ENCODE assay signal across 12 mouse cellular contexts in the genomic region with DNA sequence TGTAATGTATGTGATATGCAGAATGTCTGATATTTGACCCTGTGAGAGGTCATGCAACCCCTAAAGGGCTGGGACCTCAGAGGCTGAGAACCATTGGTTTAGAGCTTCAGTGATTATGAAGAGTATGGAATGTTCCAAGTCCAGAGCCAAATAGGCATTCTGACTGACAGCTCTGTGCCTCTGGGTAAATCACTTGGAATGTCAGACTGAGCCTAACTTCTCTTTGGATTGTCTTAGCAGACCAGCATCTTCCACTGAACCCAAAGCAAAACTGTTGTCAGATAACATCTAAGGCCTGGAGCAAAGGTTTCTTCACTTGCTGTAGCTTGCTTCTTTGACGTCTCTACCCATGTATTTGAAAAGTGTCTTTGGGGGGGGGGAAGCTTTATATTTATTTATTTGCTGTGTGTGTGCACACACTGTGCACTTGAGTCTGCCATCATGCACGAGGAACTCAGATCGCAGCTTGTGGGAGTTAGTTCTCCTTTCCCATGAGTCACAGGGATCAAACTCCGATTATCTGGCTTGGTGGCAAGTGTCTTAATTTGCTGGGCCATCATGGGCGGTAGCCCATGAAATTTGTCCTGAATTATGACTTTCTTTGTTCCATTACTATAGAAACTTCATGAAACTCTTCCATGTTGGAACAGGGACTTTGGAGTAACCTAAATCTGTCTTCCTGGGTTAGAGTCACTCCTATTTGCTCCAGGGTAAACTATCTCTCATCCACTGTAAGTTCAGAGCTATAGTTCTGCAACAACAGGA. TPM values are rescaled to one million over a fixed set of nuclear protein-coding genes. Genes with fewer than 3 reads are reported as not detected.
"Had no signal": no experiment of that assay in that cellular context is flagged by ENCODE, and none has a peak within 500 bp of the region (broad histone marks: within the 10 kb centered on the region; RNA-seq: fewer than 3 reads in every experiment).

No protein-coding gene starts in this region.

- H3K27ac ChIP-seq: limb, embryonic 10.5 days; liver, embryonic 15.5 days; neural tube, embryonic 12.5 days; stomach, embryonic 15.5 days had no signal

- DNase-seq: kidney, adult 8-10 months; kidney, postnatal 25 days; lung, adult 2 months; lung, postnatal 36 days; right cerebral cortex, postnatal 14 days; thymus, postnatal 36 days had no signal

- ATAC-seq: lung, postnatal 0 days had no signal

- H3K4me3 ChIP-seq: limb, embryonic 10.5 days; liver, embryonic 15.5 days; neural tube, embryonic 12.5 days; stomach, embryonic 15.5 days had no signal

RNA-seq across cellular contexts. Expression of a gene that starts 24.1 kb away (rescaled TPM):
- total RNA-seq: neutrophil, adult 5-6 weeks had no signal

RNA-seq across cellular contexts. Expression of a gene that starts 39.2 kb away (rescaled TPM):
- total RNA-seq: neutrophil, adult 5-6 weeks had no signal
